Mouse (Mus musculus) left cerebral cortex, adult 11 months (tissue): ENCODE data around the gene Eef2k.
"Not testable (repeated sequence)": the region's sequence is repeated elsewhere in the genome, so short reads cannot be mapped to it uniquely, and the experiment has no call there.

Experiments
- DNase-seq: peaks from one replicate; pipeline ENCODE4 v3.0.0; 2022; ENCODE audit warnings: low spot score

Eef2k gene

DNA sequence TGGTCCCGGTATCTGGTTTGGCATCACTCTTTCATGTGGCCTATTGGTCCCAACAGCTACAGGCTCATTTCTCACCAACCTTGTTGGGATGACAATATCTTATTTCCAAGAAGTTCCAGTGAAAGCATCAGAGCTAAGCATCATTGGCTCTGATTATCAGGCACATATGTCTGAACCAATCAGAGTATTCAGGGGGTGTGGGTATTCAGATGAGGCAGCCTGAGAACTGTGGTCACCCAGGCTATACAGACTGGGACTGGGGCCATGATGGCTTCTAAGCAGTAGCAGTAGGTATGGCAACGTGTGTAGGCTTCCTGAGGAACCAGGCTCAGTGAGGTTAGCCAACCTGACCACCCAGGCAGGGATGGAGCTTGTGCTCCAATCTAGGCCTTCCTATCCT lies 38.8 kb downstream of the Eef2k start:
- DNase-seq = no peak

DNA sequence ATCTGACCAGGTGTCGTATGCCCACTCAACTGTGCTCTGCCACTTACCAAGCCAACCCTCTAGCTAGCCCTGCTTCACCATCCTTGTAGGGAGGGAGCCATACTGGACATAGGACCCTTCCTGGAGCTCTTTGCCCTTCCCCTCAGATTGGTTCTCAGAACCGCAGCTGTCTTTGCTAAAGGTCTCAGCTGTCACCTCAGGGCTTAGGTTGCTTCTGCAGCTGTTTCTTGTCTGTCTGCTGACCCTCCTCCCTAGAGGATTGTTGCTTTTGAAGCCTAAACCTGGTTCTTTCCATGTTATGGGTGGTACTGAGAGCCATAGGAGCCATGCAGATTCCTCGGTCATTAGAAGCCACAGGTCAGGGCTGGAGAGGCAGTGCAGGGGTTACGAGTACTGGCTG lies 40.0 kb downstream of the Eef2k start:
- no peak for DNase-seq

DNA sequence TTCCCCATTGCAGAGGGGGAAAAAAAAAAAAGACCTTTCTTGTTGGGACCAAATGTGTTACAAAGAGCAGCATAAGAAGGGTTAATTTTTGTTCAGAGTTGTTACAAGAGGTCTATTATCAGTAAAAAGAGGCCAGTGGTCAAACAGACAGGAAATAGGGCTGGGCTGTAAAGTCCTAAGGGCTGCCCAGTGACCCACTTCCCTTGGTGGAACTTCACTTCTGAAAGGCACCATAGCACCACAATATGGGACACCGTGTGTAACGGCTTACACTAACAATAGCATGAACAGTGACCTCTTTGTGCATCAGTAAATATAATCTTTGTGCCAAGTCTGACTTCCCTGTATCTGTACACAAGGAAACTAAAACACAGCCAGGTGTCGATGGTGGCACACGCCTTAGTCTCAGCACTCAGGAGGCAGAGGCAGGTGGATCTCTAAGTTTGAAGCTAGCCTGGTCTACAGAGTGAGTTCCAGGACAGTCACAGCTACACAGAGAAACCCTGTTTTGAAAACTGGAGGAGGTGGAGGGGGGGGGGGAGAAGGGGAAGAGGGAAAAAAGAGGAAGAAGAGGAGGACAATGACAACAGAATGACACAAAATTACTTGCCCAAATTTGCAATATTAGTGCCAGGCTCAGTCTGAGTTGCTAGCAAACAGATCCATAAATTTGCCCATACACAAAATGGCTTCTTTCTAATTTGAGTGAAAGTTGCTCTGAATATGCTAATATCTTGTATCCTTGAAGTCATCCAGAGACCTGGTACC lies 41.1 kb downstream of the Eef2k start:
- no peak for DNase-seq

DNA sequence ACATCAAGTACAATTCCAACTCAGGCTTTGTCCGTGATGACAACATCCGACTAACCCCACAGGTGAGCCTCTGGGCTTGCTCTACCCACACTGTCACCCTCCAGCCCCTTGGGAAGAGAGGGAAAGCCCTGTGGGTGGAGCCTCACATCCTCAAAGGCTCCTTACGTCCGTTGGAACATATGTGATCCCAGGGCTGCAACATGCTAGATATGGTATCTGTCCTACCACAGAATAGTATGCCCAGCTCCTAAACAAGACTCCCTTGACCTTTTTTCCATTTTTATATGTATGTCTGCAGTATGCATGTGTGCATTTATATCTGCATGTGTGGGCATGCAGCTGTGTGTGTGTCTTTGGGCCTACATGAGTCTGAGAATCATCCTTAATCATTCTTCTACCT lies 42.1 kb downstream of the Eef2k start:
- no peak for DNase-seq

DNA sequence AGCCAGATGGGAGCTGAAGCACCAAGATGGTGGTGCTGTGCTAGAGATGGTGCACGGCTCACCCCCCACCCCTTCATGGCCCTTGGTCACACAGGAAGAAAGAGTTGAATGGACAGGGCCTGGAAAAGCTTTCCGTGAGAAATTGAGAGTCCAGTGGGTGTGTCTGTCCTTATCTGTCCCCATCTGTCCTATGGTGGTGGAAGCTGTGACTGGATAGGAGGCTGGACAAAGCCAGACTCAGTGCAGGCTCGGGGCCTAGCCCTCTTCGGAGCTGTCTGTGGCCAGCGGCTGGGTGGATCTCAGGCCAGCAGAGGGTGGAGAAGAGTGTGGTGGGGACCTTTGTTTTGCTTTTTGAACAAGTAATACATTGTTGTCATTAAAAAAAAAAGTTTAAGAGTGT lies 50.5 kb downstream of the Eef2k start:
- DNase-seq = no peak

DNA sequence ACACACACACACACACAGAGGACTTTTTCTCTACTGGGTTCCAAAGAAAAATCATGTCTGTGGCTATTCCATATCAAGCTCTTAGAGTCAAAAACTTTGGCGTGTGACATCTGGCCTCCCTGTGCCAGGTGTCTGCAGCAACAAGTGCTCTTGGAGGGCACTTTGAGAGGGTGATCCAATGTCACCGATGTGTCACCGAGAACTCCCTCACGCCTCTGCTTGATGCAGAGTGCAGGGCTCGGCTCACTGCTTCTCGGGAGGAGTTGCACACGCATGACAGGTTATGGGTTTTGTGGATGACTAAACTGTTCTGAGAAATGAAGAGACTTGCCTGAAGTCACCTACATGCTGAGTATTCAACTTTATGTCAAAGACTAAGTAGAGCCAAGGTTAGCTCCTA lies 54.4 kb downstream of the Eef2k start:
- no peak for DNase-seq

DNA sequence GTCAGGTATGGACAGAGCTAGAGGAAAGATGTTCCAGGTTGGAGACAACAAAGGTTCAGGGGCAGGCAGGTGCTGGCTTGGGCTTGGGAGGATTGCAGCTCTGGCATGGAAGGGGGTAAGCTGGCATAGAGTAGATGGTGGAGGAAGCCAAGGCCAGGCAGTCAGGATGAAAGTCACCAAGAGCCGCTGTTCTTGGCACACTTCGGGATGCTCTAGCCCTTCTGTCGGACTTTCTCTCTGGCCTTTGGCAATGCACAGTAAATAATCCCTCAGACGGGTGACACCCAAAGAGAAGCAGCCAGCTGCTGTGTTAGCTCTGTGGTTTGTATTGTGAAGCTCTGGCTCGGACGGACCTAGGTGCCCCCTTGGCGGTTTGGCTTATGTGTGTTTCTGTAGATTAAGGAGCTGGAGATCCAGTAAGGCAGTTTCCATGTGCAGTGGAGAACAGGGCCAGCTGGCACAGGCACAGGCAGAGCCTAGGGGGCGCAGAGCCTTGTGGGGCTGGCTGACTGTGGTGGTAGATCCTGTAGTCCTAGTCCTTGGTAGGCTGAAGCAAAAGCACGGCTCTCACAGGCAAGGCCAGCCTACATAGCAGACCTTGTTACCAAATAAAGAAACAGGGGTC lies 55.2 kb downstream of the Eef2k start:
- DNase-seq = no peak

DNA sequence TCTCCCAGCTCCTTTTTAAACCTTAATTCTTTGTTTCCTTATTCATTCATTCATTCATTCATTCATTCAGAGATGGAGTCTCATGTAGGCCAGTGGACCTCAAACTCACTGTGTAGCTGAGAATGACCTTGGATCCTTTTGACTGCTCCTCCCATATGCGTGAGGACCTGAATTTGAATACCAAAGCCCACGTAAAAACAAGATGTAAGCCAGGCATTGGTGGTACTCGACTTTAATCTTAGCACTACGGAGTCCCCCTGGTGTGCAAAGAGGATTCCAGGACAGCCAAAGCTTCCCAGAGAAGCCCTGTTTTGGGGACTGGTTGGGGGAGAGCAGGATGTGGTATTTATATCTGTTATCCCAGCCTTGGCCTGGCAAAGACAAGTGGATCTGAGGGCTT lies 57.6 kb downstream of the Eef2k start:
- DNase-seq = no peak

DNA sequence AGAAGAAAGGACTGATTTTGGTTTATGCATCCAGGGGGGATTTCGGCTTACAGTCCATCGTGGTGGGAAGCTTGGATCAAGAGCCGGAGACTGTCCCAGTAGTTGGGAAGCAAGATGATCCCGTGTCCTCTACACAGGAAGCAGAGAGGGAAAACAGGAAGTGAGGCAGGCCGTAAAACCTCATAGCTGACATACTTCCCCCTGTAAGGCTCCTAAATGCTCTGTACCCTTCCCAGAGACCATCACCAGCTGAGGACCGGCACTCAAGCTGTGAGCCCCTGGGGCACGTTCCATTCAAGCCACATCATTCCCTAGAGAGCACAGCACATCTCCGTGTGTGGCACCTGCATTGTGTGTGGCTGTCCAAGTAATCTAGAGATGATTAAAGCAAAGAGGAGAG lies 59.1 kb downstream of the Eef2k start:
- no peak for DNase-seq

DNA sequence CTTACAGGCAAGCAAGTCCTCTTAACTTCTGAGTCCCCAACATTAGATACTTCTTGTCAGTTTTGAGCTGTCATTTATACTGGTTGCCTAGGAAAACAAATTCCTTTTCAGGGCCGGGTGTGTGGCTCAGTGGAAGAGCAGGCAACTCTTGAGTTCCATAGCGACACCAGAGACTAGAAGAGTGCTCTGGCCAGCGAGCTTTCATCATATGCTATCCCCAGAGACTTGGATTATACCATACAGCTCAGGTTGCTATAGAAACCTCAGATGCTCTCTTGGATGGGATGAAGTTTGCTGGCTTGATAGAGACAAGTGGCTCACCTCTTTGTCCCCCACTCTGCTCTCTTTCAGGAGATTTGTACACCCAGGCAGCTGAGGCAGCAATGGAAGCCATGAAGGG lies 60.3 kb downstream of the Eef2k start:
- no peak for DNase-seq

DNA sequence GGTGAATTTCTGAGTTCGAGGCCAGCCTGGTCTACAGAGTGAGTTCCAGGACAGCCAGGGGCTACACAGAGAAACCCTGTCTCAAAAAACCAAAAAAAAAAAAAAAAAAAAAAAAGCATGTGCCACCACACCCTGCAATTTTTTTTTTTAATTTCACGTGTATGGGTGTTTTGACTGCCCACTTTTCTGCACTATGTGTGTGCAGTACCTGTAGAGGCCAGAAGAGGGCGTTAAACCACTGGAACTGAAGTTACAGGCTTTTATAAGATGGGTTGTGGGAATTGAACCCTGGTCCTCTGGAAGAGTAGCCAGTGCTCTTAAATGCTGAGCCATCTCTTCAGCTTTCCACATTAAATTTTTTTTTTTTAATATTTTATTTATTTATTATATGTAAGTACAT lies 67.5 kb downstream of the Eef2k start:
- not testable (repeated sequence) for DNase-seq

DNA sequence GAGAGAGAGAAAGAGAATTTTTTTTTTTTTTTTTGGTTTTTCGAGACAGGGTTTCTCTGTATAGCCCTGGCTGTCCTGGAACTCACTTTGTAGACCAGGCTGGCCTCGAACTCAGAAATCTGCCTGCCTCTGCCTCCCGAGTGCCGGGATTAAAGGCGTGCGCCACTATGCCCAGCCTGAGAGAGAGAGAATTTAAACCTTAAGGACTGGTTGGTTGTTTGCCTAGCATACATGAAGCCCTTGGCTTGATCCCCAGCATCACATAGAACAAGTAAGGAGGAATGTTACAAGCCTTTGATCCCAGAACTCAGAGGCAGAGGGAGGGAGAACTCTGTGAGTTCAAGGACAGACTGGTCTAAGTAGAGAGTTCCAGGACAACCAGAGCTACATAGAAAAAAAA lies 68.6 kb downstream of the Eef2k start:
- not testable (repeated sequence) for DNase-seq

DNA sequence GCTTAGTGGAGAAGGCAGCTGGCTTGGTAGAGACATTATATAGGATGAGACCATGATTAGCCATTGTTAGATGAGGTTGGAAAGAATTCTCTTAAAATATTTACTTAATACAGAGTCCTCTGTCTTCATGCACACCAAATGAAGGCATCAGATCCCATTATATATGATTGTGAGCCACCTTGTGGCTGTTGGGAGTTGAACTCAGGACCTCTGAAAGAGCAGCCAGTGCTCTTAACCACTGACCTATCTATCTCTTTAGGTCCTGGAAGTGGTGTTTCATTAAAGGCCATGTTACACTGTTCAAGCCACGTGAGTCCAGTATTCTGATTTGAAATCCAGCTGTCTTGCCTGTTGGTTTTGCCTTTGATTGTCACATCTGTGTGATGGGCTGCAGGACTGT lies 70.7 kb downstream of the Eef2k start:
- DNase-seq = no peak

DNA sequence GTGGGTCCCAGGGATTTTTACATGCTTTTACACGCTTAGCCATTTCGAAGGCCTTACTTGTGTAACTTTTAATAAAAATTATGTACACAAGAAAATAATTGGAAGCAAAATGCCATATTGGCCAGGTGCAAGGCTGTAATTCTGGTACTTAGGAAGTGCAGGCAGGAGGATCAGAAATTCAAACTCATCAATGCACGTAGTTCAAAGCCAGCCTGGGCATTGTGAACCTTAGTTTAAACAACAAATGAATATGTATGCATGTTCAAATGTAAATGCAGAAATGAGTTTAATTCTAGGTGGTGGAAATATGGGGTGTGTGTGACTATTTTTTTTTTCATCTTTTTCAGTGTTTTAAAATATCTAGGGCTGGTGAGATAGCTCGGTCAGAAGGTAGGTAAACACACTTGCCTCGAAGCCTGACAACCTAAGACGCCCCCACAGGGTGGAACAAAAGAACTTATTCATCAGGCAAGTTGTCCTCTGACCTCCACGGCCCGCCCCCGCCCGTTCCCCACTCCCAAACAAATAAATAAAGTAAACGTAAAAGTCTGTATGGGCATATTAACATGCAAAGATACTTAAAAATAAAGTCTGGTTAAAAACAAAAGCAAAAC lies 73.7 kb downstream of the Eef2k start:
- no peak for DNase-seq

DNA sequence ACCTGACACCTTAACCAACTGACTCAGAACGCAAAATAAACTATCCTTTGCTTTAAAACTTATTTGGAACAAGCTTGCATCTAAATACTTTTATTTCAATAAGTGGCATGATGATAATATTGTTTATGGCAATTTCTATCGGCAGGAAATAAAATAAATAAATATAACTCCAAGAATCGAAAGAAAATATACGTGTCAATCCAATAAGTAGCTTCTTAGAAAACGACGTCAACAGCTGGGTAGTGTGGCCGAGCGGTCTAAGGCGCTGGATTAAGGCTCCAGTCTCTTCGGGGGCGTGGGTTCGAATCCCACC lies 74.6 kb downstream of the Eef2k start:
- DNase-seq = no peak

DNA sequence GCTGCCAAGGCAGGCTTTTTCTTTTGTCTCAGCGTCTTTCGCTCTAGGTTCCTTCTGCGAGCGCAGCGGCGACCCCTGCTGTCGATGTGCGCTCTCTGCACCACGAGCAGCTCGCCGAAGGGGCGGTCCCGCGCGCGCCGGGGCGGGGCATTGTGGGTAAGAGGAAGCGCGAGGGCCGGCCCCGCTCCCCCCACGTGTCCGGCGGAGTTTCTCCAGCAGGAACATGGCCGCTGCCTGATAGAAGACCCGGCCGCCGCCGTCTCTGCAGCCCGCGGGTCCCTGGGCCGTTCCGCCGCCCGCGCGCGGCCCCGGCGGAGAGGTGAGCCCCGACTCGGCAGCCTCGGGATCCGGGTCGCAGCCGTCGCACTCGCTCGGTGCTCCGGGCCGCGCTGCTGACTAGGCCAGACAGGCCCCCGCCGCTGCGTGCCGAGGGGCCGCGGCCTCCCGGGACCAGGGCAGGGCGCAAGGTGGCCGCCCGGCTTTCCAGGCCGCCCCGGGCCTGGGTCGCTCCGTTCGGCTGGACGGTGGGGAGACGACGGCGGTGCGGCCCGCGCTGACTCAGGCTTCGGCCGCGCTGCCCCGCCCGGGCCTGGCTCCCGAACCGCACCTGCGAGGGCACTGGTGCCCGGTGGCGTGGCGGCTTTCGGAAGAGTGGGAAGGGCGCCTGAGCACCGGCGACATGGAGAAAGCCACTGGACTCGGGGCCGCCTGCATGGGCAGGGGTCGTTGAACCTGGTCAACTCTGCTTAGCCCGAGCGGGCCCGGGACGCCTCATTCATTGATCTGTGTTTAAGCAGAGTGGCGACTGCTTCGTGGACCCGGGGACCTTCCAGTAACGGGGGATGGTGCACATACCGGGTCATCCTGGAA lies 75.2 kb downstream of the Eef2k start, which contains the start of gene Polr3e:
TSS of gene Polr3e (plus strand) at position 153 of the 870 bp plus-strand sequence.
- DNase-seq = peak; percentile 99

DNA sequence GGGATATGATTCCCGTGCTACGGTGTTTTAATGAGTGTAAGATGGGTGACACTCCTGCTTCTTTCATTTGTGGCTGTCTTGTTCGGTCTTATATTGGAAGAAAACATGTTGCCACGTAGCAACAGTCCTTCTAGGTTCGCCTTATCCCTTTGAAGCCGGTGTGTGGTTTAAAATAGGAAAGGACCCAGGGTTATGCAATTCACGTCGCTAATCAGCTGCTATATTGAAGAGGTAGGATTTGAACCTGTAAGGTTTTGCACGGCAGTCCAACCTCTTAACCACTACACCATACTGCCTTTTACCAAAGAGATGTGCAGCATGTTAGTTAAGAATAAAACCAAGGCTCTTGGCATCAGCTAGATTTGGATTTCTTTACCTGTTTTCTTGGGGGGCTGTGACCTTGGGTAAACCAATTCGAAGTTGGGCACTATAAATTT lies 75.9 kb downstream of the Eef2k start:
- DNase-seq = peak; percentile 61

DNA sequence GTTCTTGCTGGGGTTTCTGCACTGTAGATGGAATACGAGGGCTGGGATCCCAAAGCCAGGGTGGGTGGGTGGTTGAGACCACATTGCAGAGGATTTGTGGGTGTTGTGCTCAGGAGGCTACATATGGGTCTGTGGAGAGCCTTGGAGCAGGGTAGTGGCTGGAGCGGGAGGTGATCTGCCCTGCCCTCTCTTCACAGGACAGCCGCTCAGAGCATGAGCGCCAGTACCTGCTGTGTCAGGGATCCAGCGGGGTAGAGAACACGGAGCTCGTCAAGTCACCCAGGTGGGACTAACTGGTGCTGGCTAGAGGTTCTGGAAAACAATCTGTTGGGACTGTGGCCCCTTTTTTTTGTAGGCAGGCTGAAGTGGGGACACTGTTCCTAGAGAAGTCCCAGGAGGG lies 90.5 kb downstream of the Eef2k start:
- DNase-seq = no peak

DNA sequence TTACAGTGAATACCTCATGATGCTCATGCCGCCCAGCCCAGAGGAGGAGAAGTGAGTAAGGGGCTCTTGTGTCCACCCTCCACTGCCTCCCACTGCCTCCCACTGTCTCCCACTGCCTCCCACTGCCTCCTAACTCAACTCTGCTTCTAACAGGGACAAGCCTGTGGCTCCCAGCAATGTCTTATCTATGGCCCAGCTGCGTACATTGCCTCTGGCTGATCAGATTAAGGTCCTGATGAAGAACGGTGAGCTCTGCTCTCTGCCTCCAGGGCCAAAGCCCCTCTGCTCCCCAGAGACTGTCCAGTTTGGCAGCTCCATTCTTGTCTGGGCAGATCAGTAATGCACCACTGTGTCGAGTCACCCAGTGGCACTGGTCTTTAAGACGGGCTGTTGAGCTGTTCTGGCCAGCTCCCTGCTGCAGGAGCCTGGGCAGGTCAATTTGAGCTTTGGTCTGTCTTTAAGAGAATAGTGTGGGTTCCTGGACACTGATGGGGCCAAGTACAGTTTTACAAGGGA lies 91.1 kb downstream of the Eef2k start:
- no peak for DNase-seq

DNA sequence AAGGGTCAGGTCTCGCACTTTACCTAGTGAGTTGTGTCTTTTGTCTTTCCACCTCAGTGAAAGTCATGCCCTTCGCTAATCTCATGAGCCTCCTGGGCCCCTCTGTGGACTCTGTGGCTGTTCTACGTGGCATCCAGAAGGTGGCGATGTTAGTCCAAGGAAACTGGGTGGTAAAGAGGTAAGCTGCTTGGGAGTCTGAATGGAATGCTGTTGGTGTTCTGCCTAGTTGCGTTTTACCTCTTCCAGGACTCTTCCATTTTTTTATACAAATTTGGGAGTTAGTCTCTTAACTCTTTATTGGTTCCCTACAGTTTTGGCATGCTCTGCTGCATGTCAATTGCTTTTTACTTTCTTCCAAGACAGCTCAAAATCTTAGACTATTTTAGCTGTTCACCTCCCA lies 92.1 kb downstream of the Eef2k start:
- DNase-seq = peak; percentile 28

DNA sequence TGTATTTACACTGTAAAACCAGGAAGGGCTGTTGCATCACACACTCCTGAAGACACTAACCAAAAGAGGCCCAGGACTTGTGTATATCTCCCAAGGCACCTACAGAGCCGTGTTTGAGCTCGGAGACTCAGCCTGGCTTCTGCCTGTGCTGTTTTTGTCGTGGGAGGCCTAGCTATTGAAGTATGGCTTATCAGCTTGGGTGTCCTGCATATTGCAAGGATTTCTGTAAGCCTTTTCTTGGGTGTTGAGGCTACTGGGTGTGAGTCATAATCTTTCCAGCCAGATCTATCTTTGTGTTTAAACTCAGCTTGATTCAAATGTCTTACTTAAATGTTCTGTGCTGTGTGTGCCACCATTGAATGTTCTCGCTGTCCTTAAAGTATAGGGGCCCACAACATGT lies 93.9 kb downstream of the Eef2k start:
- DNase-seq = no peak

DNA sequence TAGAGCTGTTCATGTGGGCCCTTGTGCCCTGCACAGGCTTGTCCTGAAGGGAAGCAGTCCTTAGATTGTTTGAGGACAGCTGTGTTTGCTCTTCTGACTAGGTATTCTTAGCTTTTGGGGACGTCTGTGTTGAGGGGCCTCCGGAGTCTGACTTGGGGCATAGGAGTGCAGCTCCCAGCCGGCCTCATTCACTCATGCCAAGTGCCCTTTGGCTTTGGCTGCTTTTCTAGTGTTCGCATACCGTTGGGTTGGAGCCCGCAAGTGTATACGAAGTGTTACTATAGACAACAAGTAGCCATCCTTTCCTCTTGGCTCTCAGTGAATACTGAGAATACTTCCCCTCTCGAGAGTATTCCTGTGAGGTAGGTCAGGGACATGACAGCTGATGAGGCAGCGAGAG lies 95.6 kb downstream of the Eef2k start:
- no peak for DNase-seq
